Mouse (Mus musculus) skeletal muscle tissue, postnatal 0 days (tissue): ENCODE data around the gene Ndufaf7. TPM values are rescaled to one million over a fixed set of nuclear protein-coding genes. Genes with fewer than 3 reads are reported as not detected.

ENCODE experiments used
- polyA plus RNA-seq: library from polyadenylated mRNA; unstranded; fragments of >200 nt; fragmentation: Nextera tagmentation; extraction: Ambion mirVana; gene quantifications from 2 replicates; pipeline ENCODE4 v1.2.1, GENCODE M21; 2015

Gene Ndufaf7
- 31.1 and 32.9 TPM in 2 replicates for polyA plus RNA-seq

GRCm38 (mm10) chr17:78936466-78937228 lies at the start of gene Ndufaf7, which contains the start of gene Cebpz:
TSS of gene Ndufaf7 (plus strand) at chr17:78937136.
TSS of gene Cebpz (minus strand) at chr17:78937066.

GRCm38 (mm10) chr17:78906892-78907291 lies 30.0 kb upstream of the Ndufaf7 start, which contains the start of gene Sult6b1:
TSS of gene Sult6b1 (minus strand) at chr17:78906992.

GRCm38 (mm10) chr17:78916369-78916813 lies 20.5 kb upstream of the Ndufaf7 start, which contains the start of gene Cebpzos:
TSS of gene Cebpzos (plus strand) at chr17:78916500.

Other genes with a start within 250 kb of the Ndufaf7 start
- 2.2 and 2.3 TPM in 2 replicates for gene Strn, start 199.9 kb upstream of the Ndufaf7 start, polyA plus RNA-seq
- gene Heatr5b, start 101.8 kb upstream of the Ndufaf7 start, polyA plus RNA-seq, result 4.8 and 5.5 TPM in 2 replicates
- gene Gpatch11, start 101.6 kb upstream of the Ndufaf7 start, polyA plus RNA-seq, result 32.7 and 39.3 TPM in 2 replicates
- 5.0 and 6.9 TPM in 2 replicates for gene Eif2ak2, start 54.6 kb upstream of the Ndufaf7 start, polyA plus RNA-seq
- gene Sult6b1, start 30.1 kb upstream of the Ndufaf7 start, polyA plus RNA-seq, result 0.06 TPM in 1 of 2 replicates, not detected in the other
- gene Cebpzos, start 20.6 kb upstream of the Ndufaf7 start, polyA plus RNA-seq, result 126 and 131 TPM in 2 replicates
- 28.6 and 29.4 TPM in 2 replicates for gene Cebpz, start 70 bp upstream of the Ndufaf7 start, polyA plus RNA-seq
- gene Prkd3, start 83.7 kb downstream of the Ndufaf7 start, polyA plus RNA-seq, result 14.2 and 15.4 TPM in 2 replicates
- 42.9 and 50.4 TPM in 2 replicates for gene Qpct, start 114.8 kb downstream of the Ndufaf7 start, polyA plus RNA-seq